Mouse (Mus musculus) megakaryocyte, embryonic 14.5 days (primary cell): ENCODE measurements around the gene Sema4d.

Experiments
- FLI1 ChIP-seq: IDR thresholded peaks from 2 replicates; pipeline ENCODE4 v1.6.1; 2012; ENCODE audit warnings: low read length, inconsistent platforms, mixed read lengths
- GATA1 ChIP-seq: IDR thresholded peaks from 3 replicates; pipeline ENCODE4 v1.6.1; 2012; ENCODE audit warnings: mixed read lengths, low read length, inconsistent platforms, borderline replicate concordance

DNA sequence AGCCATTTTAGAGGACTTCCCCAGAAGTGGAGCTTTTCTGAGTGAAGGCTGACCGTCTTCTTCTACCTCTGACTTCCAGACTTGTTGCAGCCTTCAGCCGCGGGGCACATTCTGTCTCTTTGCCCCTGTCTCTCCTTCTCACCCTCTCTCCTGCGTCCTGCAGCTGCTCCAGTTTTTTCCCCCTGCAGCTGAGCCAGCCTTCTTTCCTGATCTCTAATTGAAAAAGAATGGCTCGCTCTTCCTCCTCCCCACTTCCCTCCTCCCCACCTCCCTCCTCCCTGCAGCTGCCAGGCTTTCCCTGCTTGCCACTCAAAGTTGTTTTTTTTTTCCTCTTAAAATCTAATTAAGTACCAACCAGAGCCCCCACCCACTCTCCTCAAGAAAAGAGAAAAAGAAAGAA, 48.6 kb upstream of the Sema4d start:
- no peak for TF ChIP-seq GATA1
- no peak for TF ChIP-seq FLI1
